Mouse (Mus musculus): Measurements from ENCODE around the gene Clcn2. TPM values are rescaled to one million over a fixed set of nuclear protein-coding genes. Genes with fewer than 3 reads are reported as not detected.

Clcn2 gene
- 1.8 and 3.3 TPM in 2 replicates for polyA plus RNA-seq (2012)

- Histone ChIP-seq H3K4me3 (replicated peaks) (peak within 1 kb of the TSS; percentile 80), H3K4me1 (ENCODE audit: control insufficient read depth) (peaks cover 65% of the 10 kb centered on the region), H3K27me3 (ENCODE audit: control insufficient read depth) (no peaks in the 10 kb centered on the region), H3K9me3 (ENCODE audit: control insufficient read depth, low read length) (no peaks in the 10 kb centered on the region), H3K36me3 (ENCODE audit: control insufficient read depth) (peaks cover 41% of the 10 kb centered on the region)
- no peak for TF ChIP-seq GATA1 (IDR thresholded peaks at IDR 0.05; ENCODE audit: low read length)
- TF ChIP-seq TAL1 (IDR thresholded peaks at IDR 0.05; ENCODE audit: low read length): no peak
Observed at GRCm38 (mm10) chr16:20717181-20717977, at the start of gene Clcn2, which contains the start of gene Polr2h. TSS of gene Clcn2 (minus strand) at chr16:20717746. TSS of gene Polr2h (plus strand) at chr16:20717665.

DNA sequence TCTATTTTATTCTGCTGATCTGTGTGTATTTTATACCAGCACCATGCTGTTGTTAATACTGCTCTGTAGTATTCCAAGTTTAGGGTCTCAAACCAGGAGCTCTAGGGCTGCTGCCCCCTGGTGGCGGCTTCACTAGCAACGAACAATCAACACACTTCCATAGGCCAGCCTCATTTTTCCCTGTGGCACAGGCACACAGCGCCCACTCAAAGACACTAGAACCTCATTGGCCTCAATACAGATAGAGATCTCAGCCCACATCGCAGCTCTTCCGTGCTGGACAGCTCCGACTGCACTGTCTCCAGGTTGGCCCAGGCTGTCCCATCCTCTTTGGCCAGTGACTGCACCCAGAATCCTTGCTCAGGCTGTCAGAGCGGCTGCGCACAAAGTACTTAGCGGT lies 47.7 kb upstream of the Clcn2 start:
- no peaks in the 10 kb centered on the region for H3K27me3 ChIP-seq (ENCODE audit: control insufficient read depth)
- no peak overlapping the region for H3K4me3 ChIP-seq (replicated peaks)
- H3K4me1 ChIP-seq (ENCODE audit: control insufficient read depth): no peaks in the 10 kb centered on the region
- TF ChIP-seq TAL1 (IDR thresholded peaks at IDR 0.05; ENCODE audit: low read length) (no peak), GATA1 (IDR thresholded peaks at IDR 0.05; ENCODE audit: low read length) (no peak)
- H3K36me3 ChIP-seq (ENCODE audit: control insufficient read depth): no peaks in the 10 kb centered on the region
- no peaks in the 10 kb centered on the region for H3K9me3 ChIP-seq (ENCODE audit: control insufficient read depth, low read length)

DNA sequence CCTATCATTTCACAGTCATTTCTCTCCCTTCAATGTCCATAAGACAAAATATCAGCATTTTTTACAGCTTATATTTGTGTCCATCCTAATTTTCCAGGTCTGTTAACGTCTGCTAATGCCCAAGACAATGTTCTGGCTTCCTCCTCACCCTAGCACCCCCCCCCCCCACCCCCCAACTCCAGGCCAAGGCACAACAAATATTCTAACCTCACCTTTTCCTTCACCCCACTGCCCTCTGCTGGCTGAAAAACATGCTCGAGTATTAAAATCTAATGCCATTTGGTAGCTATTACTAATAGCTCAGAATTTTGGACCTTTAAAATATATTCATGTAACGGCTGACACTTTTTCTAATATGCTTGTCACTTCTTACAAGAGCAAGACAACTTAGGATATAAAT lies 44.1 kb upstream of the Clcn2 start:
- Histone ChIP-seq H3K4me3 (replicated peaks) (no peak overlapping the region), H3K4me1 (ENCODE audit: control insufficient read depth) (no peaks in the 10 kb centered on the region), H3K27me3 (ENCODE audit: control insufficient read depth) (no peaks in the 10 kb centered on the region), H3K36me3 (ENCODE audit: control insufficient read depth) (no peaks in the 10 kb centered on the region), H3K9me3 (ENCODE audit: control insufficient read depth, low read length) (no peaks in the 10 kb centered on the region)
- no peak for TF ChIP-seq GATA1 (IDR thresholded peaks at IDR 0.05; ENCODE audit: low read length)

- Histone ChIP-seq H3K4me1 (ENCODE audit: control insufficient read depth) (no peaks in the 10 kb centered on the region), H3K4me3 (replicated peaks) (no peak overlapping the region), H3K27me3 (ENCODE audit: control insufficient read depth) (no peaks in the 10 kb centered on the region), H3K9me3 (ENCODE audit: control insufficient read depth, low read length) (no peaks in the 10 kb centered on the region), H3K36me3 (ENCODE audit: control insufficient read depth) (no peaks in the 10 kb centered on the region)
- TF ChIP-seq GATA1 (IDR thresholded peaks at IDR 0.05; ENCODE audit: low read length) (no peak), TAL1 (IDR thresholded peaks at IDR 0.05; ENCODE audit: low read length) (no peak)
Observed at GRCm38 (mm10) chr16:20757385-20757784, 39.8 kb upstream of the Clcn2 start.

DNA sequence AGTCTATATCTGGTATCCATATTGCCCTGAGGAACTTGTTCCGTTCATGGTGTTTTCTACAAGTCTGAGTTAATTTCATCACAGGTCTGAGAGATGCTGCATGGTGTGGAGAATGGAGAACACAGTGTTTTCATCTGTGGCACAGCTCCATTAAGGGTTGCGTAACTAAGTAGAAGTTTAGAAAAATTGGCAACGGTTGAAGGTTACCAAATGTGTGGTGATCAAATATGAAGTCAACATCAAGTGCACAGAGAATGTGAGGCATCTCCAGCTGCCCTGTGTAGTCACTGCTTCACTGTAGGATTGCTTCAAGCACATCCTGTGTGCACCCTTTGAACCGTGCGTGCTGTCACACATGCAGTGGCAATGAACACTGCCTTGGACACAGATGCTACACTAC lies 38.5 kb upstream of the Clcn2 start:
- H3K4me3 ChIP-seq (replicated peaks): no peak overlapping the region
- H3K27me3 ChIP-seq (ENCODE audit: control insufficient read depth): no peaks in the 10 kb centered on the region
- TF ChIP-seq GATA1 (IDR thresholded peaks at IDR 0.05; ENCODE audit: low read length) (no peak), TAL1 (IDR thresholded peaks at IDR 0.05; ENCODE audit: low read length) (no peak)
- no peaks in the 10 kb centered on the region for H3K36me3 ChIP-seq (ENCODE audit: control insufficient read depth)
- no peaks in the 10 kb centered on the region for H3K9me3 ChIP-seq (ENCODE audit: control insufficient read depth, low read length)
- H3K4me1 ChIP-seq (ENCODE audit: control insufficient read depth): no peaks in the 10 kb centered on the region

DNA sequence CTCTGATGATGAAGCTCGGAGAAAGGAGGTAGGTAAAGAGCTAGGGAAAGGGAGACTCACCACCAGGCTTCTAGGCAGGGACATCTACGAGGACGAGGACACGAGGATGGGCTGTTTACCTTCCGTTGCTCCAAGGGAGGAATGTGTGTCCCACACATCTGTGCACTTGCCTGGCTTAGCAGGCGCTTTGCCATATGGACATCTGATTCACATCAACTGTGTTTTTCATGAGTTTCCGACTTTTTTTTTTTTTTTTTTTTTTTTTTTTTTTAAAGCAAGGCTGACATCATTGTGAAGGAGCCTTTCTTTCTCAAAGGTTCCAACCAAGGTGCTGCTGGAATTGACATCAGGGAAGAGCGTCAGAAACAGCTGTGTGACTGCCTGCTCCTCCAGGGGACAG lies 33.0 kb upstream of the Clcn2 start:
- TF ChIP-seq TAL1 (IDR thresholded peaks at IDR 0.05; ENCODE audit: low read length) (no peak), GATA1 (IDR thresholded peaks at IDR 0.05; ENCODE audit: low read length) (no peak)
- no peaks in the 10 kb centered on the region for H3K36me3 ChIP-seq (ENCODE audit: control insufficient read depth)
- H3K9me3 ChIP-seq (ENCODE audit: control insufficient read depth, low read length): no peaks in the 10 kb centered on the region
- peaks cover 2% of the 10 kb centered on the region; the same call in 1 of the 2 replicates for H3K27me3 ChIP-seq (ENCODE audit: control insufficient read depth)
- H3K4me3 ChIP-seq (replicated peaks): no peak overlapping the region
- H3K4me1 ChIP-seq (ENCODE audit: control insufficient read depth): no peaks in the 10 kb centered on the region

- no peak for TF ChIP-seq GATA1 (IDR thresholded peaks at IDR 0.05; ENCODE audit: low read length)
- no peak for TF ChIP-seq TAL1 (IDR thresholded peaks at IDR 0.05; ENCODE audit: low read length)
- Histone ChIP-seq H3K27me3 (ENCODE audit: control insufficient read depth) (peaks cover 2% of the 10 kb centered on the region; the same call in 1 of the 2 replicates), H3K4me1 (ENCODE audit: control insufficient read depth) (no peaks in the 10 kb centered on the region), H3K36me3 (ENCODE audit: control insufficient read depth) (no peaks in the 10 kb centered on the region), H3K9me3 (ENCODE audit: control insufficient read depth, low read length) (no peaks in the 10 kb centered on the region), H3K4me3 (replicated peaks) (no peak overlapping the region)
Observed at GRCm38 (mm10) chr16:20746641-20747040, 29.1 kb upstream of the Clcn2 start.

DNA sequence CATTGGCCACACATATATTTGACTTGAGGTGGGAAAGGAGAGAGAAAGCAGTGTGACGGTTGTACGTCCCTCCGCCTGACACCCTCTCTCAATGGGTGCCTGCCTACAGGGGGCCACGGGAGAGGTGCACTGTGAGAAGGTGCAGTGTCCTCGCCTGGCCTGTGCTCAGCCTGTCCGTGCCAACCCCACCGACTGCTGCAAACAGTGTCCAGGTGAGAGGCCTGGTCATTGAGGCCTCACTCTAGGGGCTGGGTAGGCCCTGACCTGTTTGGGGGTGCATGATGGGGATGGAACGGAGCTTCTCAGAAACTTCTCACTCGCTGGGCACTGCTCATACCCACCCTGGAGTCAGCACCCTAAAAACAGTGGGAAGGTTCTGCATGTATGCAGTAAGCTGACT lies 22.3 kb upstream of the Clcn2 start:
- Histone ChIP-seq H3K4me3 (replicated peaks) (no peak overlapping the region), H3K4me1 (ENCODE audit: control insufficient read depth) (0 out of 2 replicates have a peak, but pooled peaks cover 1% of the 10 kb centered on the region), H3K36me3 (ENCODE audit: control insufficient read depth) (no peaks in the 10 kb centered on the region), H3K27me3 (ENCODE audit: control insufficient read depth) (peaks cover 25% of the 10 kb centered on the region), H3K9me3 (ENCODE audit: control insufficient read depth, low read length) (no peaks in the 10 kb centered on the region; the same call in 1 of the 2 replicates)
- TF ChIP-seq TAL1 (IDR thresholded peaks at IDR 0.05; ENCODE audit: low read length) (no peak), GATA1 (IDR thresholded peaks at IDR 0.05; ENCODE audit: low read length) (no peak)

GRCm38 (mm10) chr16:20736823-20737222 lies 19.3 kb upstream of the Clcn2 start:
- Histone ChIP-seq H3K4me3 (replicated peaks) (no peak overlapping the region), H3K9me3 (ENCODE audit: control insufficient read depth, low read length) (peaks cover 3% of the 10 kb centered on the region), H3K27me3 (ENCODE audit: control insufficient read depth) (peaks cover 55% of the 10 kb centered on the region), H3K36me3 (ENCODE audit: control insufficient read depth) (no peaks in the 10 kb centered on the region), H3K4me1 (ENCODE audit: control insufficient read depth) (peaks cover 3% of the 10 kb centered on the region; the same call in 1 of the 2 replicates)
- TF ChIP-seq GATA1 (IDR thresholded peaks at IDR 0.05; ENCODE audit: low read length) (no peak), TAL1 (IDR thresholded peaks at IDR 0.05; ENCODE audit: low read length) (no peak)

Measured in erythroblast, embryonic 14.5 days (primary cell).